Mouse (Mus musculus) MN1 (cell line): ENCODE measurements around the gene Gm43518.
A peak's percentile ranks its signal among the peaks of the same experiment; 100 is the strongest.

Experiments used
- DNase-seq: peaks from one replicate; pipeline ENCODE4 v3.0.0-alpha.2; 2016; ENCODE audit warnings: low spot score

Gm43518 gene

DNA sequence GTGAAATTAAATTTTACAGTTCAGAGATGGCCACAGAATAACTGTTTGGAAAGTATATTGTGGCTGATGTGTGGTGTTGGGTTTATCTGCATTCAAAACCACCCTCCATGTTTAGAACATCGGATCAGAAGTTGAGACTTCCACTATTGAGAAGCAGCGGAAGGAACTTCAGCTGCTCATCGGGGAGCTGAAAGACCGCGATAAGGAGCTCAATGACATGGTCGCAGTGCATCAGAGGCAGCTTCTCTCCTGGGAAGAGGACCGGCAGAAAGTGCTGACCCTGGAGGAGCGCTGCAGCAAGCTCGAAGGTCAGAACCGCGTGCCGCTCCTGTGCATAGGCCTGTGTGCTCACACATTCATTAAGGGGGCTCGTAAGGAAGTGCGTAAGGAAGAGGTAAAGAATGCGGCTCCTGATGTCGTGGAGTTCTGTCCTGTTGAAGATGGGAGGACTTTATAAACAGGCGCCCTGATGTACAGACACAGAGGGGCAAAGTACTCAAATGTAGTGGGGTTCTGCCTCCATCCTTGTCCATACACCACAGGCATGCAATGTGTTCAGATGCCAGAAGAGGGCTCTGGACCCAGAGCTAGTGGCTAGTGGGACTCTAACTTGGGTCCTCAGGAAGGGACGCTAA is 6.9 kb downstream of the Gm43518 start:
- DNase-seq = peak; percentile 69

DNA sequence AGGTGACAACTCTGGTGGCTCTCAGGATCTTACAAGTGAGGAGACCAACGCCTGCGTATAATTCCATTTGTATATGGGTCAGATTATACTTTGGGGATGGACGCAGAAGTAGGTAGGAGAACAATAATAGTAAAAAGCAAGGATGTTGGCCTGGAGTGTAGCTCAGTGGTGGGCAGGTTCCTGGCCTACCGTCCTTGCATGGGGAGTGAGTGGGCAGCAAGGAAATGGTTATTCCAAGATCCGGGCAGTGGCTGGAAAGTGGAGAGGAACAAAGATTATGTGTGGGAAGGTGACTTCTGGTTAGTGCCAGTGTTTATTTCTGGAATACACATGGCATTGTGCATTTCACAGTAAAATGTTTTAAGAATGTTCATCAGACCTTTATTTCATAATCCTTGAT is 8.7 kb downstream of the Gm43518 start:
- no peak for DNase-seq

DNA sequence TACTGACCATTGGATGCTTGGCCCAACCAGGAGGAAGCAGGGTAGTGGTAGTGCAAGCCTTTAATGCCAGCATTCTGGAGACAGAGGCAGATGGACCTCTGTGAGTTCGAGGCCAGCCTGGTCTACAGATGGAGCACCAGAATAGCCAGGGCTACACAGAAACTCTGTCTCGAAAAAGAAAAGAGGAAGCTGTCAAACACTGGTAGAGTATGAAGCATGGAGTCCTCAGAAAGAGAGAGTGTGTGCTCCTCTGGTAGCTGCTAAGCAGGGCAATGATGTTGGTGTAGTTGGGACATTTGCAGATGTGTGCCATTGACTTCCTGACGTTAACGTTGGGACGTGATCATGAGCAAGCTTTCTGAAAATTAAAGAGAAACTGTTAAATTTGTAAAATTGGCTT is 11.3 kb downstream of the Gm43518 start:
- DNase-seq = no peak

DNA sequence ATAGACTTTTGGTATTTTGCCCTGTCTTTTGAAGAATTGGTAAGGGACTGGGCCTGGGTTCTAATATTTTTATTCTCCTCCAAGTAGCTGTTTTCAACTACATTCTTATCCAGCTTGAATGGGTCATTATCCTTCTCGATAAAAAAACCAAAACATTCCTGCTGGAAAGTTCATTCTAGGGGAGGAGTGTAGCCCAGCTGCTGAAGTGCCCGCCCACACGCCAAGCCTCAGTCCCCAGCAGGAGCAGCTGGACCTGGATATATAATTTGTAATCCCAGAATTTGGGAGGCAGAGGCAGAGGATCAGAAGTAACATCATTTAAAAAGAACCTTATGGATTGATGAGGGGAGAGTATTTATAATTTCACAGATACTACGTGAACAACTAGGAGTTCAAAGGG is 19.3 kb downstream of the Gm43518 start:
- DNase-seq = no peak

DNA sequence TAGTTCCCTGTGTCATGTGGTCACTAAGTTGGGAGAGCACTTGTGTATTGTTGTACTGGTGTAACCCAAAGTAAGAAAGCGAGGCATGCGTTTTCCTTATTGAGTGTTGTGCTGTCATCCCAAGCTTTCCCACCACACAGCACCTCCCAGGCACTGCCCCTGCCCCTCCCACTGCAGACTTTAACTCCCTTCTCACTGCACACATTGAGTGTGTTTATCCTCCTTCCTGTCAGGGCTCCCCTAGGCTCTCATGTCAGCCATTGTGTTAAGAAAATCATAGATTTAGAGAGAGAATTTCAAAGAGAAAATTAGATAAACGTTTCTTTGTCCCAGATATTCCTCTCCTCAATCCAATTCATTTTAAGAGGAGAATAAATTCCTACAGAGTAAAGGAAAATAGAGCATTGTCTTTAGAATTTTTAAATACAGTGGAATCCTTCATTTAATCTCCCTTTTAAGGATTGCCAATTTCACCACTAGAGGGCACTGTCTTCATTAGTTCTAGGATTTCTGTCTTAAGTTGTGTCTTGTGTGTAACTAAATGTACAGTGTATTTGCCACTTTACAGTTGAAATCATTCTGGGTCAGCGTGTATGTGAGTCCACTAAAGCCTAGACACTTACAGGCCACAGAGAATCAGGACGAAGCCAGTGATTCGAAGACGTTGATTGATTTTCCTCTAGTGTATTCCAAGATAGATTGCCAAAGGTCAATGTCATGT is 20.0 kb downstream of the Gm43518 start:
- DNase-seq = peak; percentile 43

DNA sequence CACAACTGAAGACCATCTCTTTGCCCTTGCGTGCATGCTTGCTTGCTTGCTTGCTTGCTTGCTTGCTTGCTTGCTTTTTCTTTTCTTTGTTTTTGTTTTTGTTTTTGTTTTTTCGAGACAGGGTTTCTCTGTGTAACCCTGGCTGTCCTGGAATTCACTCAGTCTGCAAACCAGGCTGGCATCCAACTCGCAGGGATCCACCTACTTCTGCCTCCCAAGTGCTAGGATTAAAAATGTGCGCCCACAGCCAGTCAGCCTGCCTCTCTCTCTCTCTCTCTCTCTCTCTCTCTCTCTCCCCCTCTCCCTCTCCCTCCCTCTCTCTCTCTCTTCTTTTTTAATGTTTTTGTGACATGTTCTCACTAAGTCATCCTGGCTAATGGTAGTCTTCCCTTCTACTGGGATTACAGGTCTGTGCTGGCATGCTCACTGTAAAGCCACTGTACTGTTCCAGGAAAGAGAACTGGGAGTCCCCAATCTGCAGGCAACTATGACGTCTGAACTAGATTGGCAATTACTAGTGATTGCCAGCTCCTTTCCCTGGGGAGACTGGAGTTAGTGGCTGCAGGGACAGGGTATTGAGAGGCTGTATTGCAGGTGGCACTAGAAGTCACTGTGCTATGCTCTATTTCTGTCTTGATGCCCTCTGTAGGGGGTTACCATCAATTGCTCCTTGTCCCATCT is 25.3 kb downstream of the Gm43518 start:
- no peak for DNase-seq

DNA sequence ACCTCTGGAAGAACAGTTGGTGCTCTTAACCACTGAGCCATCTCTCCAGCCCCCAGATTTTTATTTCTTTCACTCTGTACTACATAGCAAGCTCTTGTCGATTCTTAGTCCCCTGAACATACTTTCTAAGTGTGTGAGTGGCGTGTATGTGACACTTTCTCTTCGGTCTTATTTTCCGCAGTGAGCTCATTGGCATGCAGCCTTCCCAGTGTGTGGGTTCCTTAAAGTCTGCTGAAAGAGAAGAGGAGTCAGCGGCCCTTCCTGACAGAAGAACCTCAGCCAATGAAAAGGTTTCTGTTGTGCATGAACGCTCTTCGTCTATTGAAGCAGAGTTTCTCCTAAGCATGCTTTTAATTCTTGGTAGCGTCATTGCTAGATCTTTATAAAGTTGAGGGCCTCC is 30.0 kb downstream of the Gm43518 start:
- no peak for DNase-seq

DNA sequence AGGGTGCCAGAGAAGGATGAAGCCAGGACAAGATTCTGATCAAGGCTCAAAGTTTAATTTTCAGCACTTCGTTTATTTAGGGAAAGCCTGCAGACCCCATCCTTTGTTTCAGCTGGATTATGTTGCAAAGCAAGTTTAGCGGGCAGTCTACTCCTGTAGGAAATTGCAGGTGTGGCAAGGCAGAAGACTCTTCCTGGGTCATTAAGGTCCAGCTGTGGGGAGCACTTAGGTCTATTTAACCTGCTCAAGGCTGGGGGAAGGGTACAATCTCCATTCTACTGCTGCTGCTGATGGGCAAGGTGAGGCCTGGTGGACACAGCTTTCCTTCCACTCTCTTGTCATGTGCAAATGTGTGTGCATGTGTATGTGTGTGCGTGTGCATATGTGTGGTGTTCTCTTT is 31.8 kb downstream of the Gm43518 start:
- no peak for DNase-seq

DNA sequence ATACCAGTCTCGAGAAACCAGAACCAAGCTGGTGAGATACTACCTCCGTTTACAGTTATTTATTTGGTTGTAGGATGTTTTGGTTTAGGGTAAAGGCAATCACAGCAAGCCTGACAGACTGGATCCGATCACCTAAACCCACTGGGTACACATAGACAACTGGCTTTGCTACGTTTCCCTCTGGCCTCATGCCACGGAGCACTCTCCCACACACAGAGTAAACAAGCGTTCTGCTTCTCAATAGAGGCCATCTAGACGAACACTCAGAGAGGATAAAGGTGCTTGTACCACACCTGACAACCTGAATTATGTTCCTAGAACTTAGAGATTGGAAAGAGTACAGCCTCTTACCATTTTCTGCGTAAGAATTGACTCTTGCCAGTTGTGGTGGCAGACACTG is 32.9 kb downstream of the Gm43518 start:
- no peak for DNase-seq

DNA sequence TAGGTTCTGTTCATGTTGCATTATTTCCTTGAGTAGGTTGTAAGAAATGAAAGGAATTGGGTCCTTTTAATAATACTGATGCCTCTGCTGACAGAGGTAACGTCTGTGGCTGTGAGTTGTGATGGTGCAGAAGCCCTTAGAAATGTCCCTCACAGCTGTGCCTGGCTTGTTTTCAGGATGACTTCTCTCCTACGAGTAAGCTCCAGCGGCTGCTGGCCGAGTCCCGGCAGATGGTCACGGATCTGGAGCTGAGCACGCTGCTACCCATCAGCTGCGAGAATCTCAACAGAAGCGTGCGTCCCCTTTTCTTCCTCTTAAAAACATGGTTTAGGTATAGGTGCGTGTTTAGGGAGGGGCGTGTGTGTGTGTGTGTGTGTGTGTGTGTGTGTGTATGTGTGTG is 33.8 kb downstream of the Gm43518 start:
- no peak for DNase-seq

DNA sequence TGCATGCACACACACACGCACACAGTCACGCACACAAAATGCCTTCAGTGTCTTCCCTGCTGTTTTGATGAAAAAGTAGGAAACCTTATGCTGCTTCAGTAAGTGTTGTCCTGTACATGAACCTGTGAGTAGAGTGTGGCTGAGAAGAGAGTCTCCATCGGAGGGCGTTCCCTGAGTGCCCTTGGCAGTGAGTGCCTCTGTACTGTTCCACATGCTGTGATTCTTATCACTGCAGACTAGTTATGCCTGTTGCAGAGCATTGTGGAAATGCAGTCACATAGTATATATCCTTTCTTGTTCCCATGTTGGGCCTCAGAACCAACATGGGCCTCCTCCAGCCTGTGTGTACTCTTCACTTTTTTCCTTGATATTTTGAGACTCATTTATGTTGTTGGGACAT is 37.0 kb downstream of the Gm43518 start:
- no peak for DNase-seq

DNA sequence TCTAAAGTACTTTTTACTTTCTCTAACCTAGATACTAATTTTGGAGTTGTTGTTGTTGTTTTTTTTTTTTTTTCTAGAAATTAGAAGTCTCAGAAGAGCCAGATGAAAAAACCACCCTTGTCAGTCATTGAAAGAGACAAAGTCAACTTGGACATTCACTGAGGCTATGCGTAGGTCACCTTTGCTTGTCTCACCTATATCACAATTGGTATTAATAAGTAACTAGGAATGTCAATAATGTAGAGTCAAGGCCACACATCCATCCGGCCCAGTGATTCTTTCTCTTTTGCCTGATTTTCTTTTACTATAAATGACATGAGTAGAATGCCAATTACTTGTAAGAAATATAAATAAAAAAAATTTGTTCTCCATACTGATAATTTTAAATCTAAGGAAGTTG is 39.5 kb downstream of the Gm43518 start:
- no peak for DNase-seq

DNA sequence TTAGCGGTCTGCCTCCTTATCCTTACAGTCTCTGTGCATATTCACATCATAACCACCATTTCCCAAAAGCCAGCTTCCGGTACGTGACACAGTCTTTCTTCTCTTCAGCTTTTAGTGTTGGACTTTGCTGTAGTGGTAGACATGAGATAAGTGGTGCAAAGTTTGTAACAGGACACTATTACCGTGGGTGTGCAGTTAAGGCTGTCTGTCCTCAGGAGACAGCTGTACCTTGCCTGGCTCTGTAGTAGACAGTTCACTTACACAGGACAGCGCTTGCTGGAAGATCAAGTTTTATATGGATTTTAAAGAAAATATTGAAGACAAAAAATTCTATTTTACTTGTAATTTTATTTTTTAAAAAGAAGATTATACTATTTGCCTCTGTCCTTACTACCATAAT is 41.2 kb downstream of the Gm43518 start:
- DNase-seq = no peak

DNA sequence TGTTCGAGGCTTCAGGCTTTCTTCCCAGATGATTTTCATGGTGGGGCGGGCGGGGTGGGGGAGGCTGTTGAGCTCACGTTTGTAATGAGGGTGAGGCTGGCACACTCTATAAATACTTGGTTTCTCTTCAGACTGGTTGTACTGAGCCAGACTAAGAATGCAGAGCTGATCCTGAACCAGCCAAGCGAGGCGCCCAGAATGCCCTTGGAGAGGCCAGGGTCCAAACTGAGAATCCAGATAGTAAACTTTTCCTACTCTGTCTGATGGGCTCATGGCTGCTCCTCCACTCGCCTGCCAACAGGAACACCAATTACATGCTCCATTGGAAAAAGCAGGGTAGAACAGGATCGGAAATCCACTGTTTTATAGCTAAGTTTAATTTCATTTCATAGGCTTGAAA is 42.0 kb downstream of the Gm43518 start:
- no peak for DNase-seq

DNA sequence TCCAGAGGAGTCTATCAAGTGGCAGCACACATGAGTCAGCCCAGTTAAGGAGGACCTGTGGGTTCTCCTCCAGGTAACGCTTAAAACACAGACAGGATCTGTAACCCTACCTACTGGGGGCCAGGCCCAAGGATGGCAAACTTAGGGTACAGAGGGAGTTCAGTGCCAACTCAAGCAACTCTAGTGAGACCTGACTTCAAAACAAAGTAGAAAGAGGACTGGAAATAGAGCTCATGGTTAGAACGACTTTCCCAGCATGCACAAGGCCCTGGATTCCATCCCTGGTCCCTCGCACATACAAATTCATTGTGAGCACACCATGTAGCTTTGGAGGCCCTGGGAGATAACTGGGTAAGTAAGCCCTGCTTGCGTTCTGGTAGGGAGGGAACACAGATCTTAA is 43.4 kb downstream of the Gm43518 start:
- no peak for DNase-seq

DNA sequence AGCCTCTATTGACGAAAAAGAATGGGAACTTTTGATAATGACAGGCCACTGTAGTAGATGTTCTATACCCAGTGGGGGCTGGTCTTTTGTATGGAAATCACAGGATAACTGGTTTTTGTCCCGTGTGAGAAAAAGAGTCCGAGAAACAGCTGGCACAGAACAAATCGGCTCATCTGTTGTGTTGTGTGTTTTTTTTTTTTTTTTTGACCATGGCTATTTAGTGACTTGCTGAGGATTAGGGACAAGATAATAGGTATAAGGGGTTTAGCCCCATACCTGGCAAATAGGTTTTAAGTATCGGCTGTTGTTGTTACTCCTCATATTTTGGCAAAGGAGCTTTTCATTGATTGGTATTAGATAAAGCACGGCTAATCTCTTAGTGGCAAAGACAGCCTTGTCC is 45.2 kb downstream of the Gm43518 start:
- no peak for DNase-seq

DNA sequence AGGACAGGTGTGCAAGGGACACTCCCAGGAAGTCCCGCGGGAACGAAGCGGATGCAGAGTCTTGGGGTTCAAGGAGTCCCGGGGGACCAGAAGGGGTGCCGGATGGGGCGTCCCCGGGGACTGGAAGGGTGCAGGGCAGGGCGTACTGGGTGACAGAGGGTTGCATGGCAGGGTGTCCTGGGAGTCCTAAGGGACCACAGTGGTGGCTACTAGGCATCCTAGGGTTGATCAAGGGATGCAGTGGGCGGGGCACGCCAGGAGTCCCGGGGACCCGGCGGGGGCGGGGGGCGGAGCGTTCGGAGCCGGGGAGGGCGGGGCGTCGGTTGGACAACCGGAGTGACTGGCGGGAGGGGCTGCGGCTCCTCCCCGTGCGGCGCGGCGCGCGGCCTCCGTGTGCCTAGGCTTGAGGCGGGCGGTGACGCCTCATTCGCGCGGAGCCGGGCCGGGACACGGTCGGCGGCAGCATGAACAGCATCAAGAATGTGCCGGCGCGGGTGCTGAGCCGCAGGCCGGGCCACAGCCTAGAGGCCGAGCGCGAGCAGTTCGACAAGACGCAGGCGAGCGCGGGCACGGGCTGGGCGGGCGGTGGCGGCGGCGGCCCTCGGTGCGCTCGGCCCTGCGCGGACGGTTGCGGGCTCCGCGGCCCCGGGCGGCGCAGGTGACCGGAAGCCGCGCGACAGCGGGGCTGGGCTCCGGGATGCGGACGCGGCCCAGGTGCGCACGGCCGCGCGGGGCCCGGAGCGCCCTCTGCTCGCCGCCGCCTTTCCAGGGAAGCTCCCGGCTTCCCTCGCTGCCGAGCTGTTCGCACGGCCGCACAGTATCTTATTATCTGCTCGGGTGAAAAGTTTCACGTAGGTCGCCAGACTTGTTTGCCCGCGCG is 46.3 kb downstream of the Gm43518 start, which contains the start of gene Hip1r:
TSS of gene Hip1r (plus strand) at position 330 of the 880 bp plus-strand sequence.
- peak; percentile 68 for DNase-seq

DNA sequence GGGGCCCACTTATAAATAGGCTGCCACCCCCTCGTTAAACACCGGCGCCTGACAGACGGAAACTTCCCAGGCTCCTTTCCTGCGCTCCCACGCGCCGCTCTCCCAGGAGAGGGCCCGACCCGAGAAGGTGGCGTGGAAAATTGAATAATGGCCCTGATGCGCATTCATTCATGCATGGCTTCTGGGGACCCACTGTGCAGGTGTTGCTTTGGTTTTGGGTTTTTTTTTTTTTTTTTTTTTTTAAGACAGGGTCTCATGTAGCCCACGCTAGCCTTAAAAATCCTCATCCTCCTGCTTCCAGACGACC is 46.9 kb downstream of the Gm43518 start:
- DNase-seq = no peak

DNA sequence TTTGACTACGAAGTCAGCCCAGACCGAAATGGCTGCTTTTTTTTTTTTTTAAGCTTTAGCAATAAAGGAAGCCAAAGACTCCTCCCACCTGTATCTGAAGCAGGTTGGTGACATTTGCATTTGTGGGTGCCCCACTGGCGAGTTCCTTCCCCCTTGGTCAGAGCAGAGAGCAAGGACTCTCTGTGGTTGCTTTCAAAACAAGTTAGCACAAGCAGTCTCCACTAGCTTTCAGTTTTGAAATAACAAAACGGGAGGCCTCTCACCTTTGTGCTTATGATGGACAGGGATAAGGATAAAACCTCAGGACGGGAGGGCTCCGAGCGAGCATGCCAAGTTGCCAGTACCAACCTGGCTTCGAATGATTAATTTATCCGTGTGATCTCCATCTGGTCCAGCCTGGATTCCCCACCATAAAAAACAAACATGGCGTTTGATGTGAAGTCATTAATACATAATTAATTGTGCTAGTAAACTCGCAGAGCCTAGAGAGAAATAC is 47.4 kb downstream of the Gm43518 start:
- peak; percentile 39 for DNase-seq

DNA sequence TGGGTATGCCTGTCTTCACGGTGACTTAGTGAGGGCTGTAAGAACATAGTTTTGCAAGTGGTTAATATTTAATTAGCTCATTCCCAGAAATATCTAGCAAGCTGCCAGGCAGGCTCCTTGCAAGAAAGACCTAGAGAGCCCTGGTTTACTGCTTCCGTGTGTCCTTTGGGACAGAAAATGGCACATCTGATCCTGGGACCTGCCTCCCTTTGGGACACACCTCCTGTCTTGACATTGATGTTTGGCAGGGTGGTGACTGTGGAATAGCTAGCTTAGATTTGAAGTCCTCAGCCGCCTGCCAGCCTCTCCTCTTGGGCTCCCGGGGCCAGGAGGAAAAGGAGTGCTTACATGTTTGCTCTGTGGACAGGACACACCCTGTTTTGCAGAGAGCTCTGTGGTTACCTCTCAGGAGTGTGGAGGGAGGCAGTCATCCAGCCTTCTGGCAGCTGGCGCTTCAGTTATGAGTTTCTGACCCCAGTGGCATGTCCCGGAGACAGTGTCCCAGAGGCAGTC is 48.5 kb downstream of the Gm43518 start:
- peak; percentile 72 for DNase-seq

DNA sequence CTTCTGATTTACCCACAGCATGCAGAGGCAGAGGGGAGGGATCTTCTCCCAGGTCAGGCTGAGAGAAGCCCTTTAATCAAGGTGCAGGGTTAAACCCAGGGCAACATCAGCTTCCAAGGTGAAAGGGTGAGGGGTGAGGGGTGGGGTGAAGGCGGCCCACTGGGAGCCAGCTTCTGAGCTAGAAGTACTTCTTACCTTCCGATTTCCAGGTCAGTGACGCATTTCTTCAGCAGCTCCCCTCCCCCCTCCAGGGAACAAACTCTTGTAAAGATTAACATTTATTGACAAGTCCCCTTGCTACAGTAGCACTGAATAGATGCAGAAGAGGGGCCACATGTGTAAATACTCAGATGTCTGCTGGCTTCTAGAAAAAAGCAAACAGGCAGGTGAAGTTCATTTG is 50.0 kb downstream of the Gm43518 start:
- no peak for DNase-seq

DNA sequence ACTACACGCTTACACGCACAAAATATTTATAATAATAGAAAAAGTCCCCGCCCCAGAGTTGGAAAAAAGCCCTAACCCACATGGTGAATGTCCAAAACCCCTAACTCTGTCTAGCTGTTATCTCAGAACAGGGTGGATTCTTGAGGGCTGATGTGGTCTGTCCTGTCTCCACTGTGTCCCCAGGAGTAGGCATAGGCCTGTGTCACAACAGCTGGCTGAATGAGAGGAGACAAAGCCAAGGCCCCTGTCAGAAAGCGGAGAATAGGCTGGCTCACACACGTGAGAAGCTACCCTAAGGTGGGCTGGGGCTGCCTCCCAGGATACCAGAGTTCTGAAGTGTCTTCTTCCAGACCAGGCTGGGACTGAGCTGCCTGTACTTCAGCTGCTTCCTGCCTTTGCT is 50.9 kb downstream of the Gm43518 start:
- no peak for DNase-seq
